Mouse (Mus musculus) testis, adult 2 months (tissue): ENCODE measurements around the gene Cep78.

Experiments used
- CTCF ChIP-seq: fragments of 200-500 bp; IDR thresholded peaks from 2 replicates; pipeline ENCODE4 v1.5.1; 2012; ENCODE audit warnings: low read depth, mild to moderate bottlenecking, inconsistent platforms, low read length, moderate library complexity; ENCODE audit not compliant: control insufficient read depth, insufficient read depth, insufficient replicate concordance
- POLR2A ChIP-seq: fragments of 200-500 bp; IDR thresholded peaks from 2 replicates; pipeline ENCODE4 v1.6.1; 2012; ENCODE audit warnings: low read depth, mild to moderate bottlenecking, inconsistent platforms, low read length, moderate library complexity; ENCODE audit not compliant: control insufficient read depth

DNA sequence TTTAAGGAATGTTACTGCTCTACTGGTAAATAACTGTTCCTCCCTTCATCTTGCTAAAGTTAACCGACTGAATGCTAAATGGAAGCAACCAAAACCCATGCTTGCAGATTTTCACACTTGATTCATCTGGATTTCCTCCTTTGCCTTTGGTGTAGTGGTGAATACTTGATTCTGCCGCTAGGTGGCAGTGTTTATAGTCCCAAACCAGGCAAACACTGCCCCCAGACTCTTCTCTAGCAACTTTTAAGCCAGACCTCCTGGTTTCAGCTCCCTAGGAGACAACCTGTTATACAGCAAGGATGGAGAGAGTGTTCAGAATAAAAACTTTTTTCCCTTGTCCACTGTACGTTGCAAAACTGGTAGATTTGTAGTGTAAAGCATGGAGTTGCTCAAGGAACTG is 13.4 kb upstream of the Cep78 start:
- TF ChIP-seq CTCF, result no peak
- no peak for TF ChIP-seq POLR2A
